Mouse (Mus musculus): ENCODE data around the gene Arl2bp.

DNA sequence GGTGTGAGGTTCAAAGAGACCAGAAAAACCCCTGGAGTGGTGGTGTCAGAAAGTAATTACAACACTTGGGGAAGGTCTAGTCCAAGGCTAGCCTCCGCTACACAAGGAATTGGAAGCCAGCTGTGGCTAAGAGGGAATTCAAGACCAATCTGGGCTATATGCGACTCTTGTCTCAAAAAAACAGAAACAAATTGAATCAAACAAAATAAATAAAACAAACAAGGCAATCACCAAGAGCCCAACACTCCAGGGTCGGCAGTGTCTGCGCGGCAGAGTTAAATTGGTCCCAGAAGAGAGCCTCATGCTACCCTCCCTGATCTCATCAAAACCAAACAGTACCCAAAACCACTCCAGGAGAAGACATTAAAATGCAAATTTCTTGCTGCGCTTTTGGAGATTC is 28.3 kb downstream of the Arl2bp start:
- TF ChIP-seq CTCF (IDR thresholded peaks at IDR 0.05; ENCODE audit: control insufficient read depth, insufficient read depth, insufficient replicate concordance, low read depth, low read length) (no peak), POLR2A (IDR thresholded peaks at IDR 0.05; ENCODE audit: control insufficient read depth, low read depth, low read length) (no peak)

Measured in testis, adult 2 months (tissue).